Mouse (Mus musculus): ENCODE results near the gene Gse1. TPM values are rescaled to one million over a fixed set of nuclear protein-coding genes. Genes with fewer than 3 reads are reported as not detected.
A peak's percentile ranks its signal among the peaks of the same experiment; 100 is the strongest.

Gene Gse1
- polyA plus RNA-seq, 1 experiment: 14.8 TPM

- Histone ChIP-seq H3K27ac (ENCODE audit: insufficient read depth, low read depth, low read length) (peak overlapping the region; percentile 45), H3K36me3 (ENCODE audit: control insufficient read depth, insufficient read depth, low read length) (no peaks in the 10 kb centered on the region), H3K4me3 (ENCODE audit: insufficient read depth, low read depth, low read length) (no peak overlapping the region), H3K27me3 (replicated peaks; ENCODE audit: control insufficient read depth, insufficient read depth, low read length) (no peaks in the 10 kb centered on the region), H3K4me1 (ENCODE audit: control insufficient read depth, insufficient read depth, low read length) (peaks cover 51% of the 10 kb centered on the region)
- DNase-seq: peak; percentile 83
- WGBS: 41% methylated on average over 8 of the region's 8 CpGs
- TF ChIP-seq CTCF (conservative IDR thresholded peaks at IDR 0.05; ENCODE audit: insufficient read depth, insufficient read length, low read depth, low read length) (peak; percentile 45), POLR2A (IDR thresholded peaks at IDR 0.05; ENCODE audit: low read depth, low read length) (no peak)
Measured at GRCm38 (mm10) chr8:120500701-120501261, 272.5 kb downstream of the Gse1 start.

- WGBS: 73% methylated on average over 5 of the region's 5 CpGs
- Histone ChIP-seq H3K27ac (ENCODE audit: insufficient read depth, low read depth, low read length) (peak overlapping the region; percentile 45), H3K36me3 (ENCODE audit: control insufficient read depth, insufficient read depth, low read length) (no peaks in the 10 kb centered on the region), H3K4me1 (ENCODE audit: control insufficient read depth, insufficient read depth, low read length) (peaks cover 51% of the 10 kb centered on the region), H3K27me3 (replicated peaks; ENCODE audit: control insufficient read depth, insufficient read depth, low read length) (no peaks in the 10 kb centered on the region), H3K4me3 (ENCODE audit: insufficient read depth, low read depth, low read length) (no peak overlapping the region)
- TF ChIP-seq CTCF (conservative IDR thresholded peaks at IDR 0.05; ENCODE audit: insufficient read depth, insufficient read length, low read depth, low read length) (no peak), POLR2A (IDR thresholded peaks at IDR 0.05; ENCODE audit: low read depth, low read length) (no peak)
- DNase-seq: peak; percentile 43
Measured at GRCm38 (mm10) chr8:120501426-120501825, 273.2 kb downstream of the Gse1 start.

GRCm38 (mm10) chr8:120502428-120502827 lies 274.2 kb downstream of the Gse1 start:
- Histone ChIP-seq H3K27ac (ENCODE audit: insufficient read depth, low read depth, low read length) (no peak overlapping the region), H3K36me3 (ENCODE audit: control insufficient read depth, insufficient read depth, low read length) (no peaks in the 10 kb centered on the region), H3K4me1 (ENCODE audit: control insufficient read depth, insufficient read depth, low read length) (peaks cover 45% of the 10 kb centered on the region), H3K4me3 (ENCODE audit: insufficient read depth, low read depth, low read length) (no peak overlapping the region), H3K27me3 (replicated peaks; ENCODE audit: control insufficient read depth, insufficient read depth, low read length) (no peaks in the 10 kb centered on the region)
- no peak for TF ChIP-seq POLR2A (IDR thresholded peaks at IDR 0.05; ENCODE audit: low read depth, low read length)
- 66% methylated on average over 5 of the region's 5 CpGs for WGBS
- DNase-seq: no peak

- no peaks in the 10 kb centered on the region for H3K36me3 ChIP-seq (ENCODE audit: control insufficient read depth, insufficient read depth, low read length)
- DNase-seq: peak; percentile 93
- peaks cover 30% of the 10 kb centered on the region for H3K4me1 ChIP-seq (ENCODE audit: control insufficient read depth, insufficient read depth, low read length)
- TF ChIP-seq POLR2A (IDR thresholded peaks at IDR 0.05; ENCODE audit: low read depth, low read length) (no peak), CTCF (conservative IDR thresholded peaks at IDR 0.05; ENCODE audit: insufficient read depth, insufficient read length, low read depth, low read length) (no peak)
- no peak overlapping the region for H3K27ac ChIP-seq (ENCODE audit: insufficient read depth, low read depth, low read length)
- no peaks in the 10 kb centered on the region for H3K27me3 ChIP-seq (replicated peaks; ENCODE audit: control insufficient read depth, insufficient read depth, low read length)
- WGBS: 24% methylated on average over 19 of the region's 20 CpGs
- H3K4me3 ChIP-seq (ENCODE audit: insufficient read depth, low read depth, low read length): no peak overlapping the region
Measured at GRCm38 (mm10) chr8:120504251-120505081, 276.2 kb downstream of the Gse1 start.

- no peaks in the 10 kb centered on the region for H3K36me3 ChIP-seq (ENCODE audit: control insufficient read depth, insufficient read depth, low read length)
- TF ChIP-seq POLR2A (IDR thresholded peaks at IDR 0.05; ENCODE audit: low read depth, low read length): no peak
- no peak for TF ChIP-seq CTCF (conservative IDR thresholded peaks at IDR 0.05; ENCODE audit: insufficient read depth, insufficient read length, low read depth, low read length)
- H3K4me3 ChIP-seq (ENCODE audit: insufficient read depth, low read depth, low read length): no peak overlapping the region
- no peaks in the 10 kb centered on the region for H3K27me3 ChIP-seq (replicated peaks; ENCODE audit: control insufficient read depth, insufficient read depth, low read length)
- peaks cover 31% of the 10 kb centered on the region for H3K4me1 ChIP-seq (ENCODE audit: control insufficient read depth, insufficient read depth, low read length)
- H3K27ac ChIP-seq (ENCODE audit: insufficient read depth, low read depth, low read length): no peak overlapping the region
- WGBS: 25% methylated on average over 19 of the region's 19 CpGs
- DNase-seq: no peak
Measured at GRCm38 (mm10) chr8:120505082-120505511, 276.8 kb downstream of the Gse1 start.

- WGBS: 62% methylated on average over 23 of the region's 23 CpGs
Measured at GRCm38 (mm10) chr8:120505619-120506310, 277.5 kb downstream of the Gse1 start.

GRCm38 (mm10) chr8:120506562-120506961 lies 278.3 kb downstream of the Gse1 start:
- Histone ChIP-seq H3K36me3 (ENCODE audit: control insufficient read depth, insufficient read depth, low read length) (no peaks in the 10 kb centered on the region), H3K4me3 (ENCODE audit: insufficient read depth, low read depth, low read length) (no peak overlapping the region), H3K27ac (ENCODE audit: insufficient read depth, low read depth, low read length) (no peak overlapping the region), H3K4me1 (ENCODE audit: control insufficient read depth, insufficient read depth, low read length) (peaks cover 30% of the 10 kb centered on the region), H3K27me3 (replicated peaks; ENCODE audit: control insufficient read depth, insufficient read depth, low read length) (no peaks in the 10 kb centered on the region)
- DNase-seq: no peak
- 65% methylated on average over 2 of the region's 2 CpGs for WGBS
- no peak for TF ChIP-seq POLR2A (IDR thresholded peaks at IDR 0.05; ENCODE audit: low read depth, low read length)
- peak; percentile 36; the same call in 1 of the 2 replicates for TF ChIP-seq CTCF (conservative IDR thresholded peaks at IDR 0.05; ENCODE audit: insufficient read depth, insufficient read length, low read depth, low read length)

More at GRCm38 (mm10) chr8:120505619-120506310, 277.5 kb downstream of the Gse1 start:
- Histone ChIP-seq H3K36me3 (ENCODE audit: control insufficient read depth, insufficient read depth, low read length) (no peaks in the 10 kb centered on the region), H3K27ac (ENCODE audit: insufficient read depth, low read depth, low read length) (no peak overlapping the region), H3K4me3 (ENCODE audit: insufficient read depth, low read depth, low read length) (no peak overlapping the region), H3K27me3 (replicated peaks; ENCODE audit: control insufficient read depth, insufficient read depth, low read length) (no peaks in the 10 kb centered on the region), H3K4me1 (ENCODE audit: control insufficient read depth, insufficient read depth, low read length) (peaks cover 30% of the 10 kb centered on the region)
- DNase-seq: no peak
- TF ChIP-seq CTCF (conservative IDR thresholded peaks at IDR 0.05; ENCODE audit: insufficient read depth, insufficient read length, low read depth, low read length) (no peak), POLR2A (IDR thresholded peaks at IDR 0.05; ENCODE audit: low read depth, low read length) (no peak)

Data from kidney, adult 2 months (tissue).